Comparison of ENCODE assay signal across 9 mouse cellular contexts in the genomic region with DNA sequence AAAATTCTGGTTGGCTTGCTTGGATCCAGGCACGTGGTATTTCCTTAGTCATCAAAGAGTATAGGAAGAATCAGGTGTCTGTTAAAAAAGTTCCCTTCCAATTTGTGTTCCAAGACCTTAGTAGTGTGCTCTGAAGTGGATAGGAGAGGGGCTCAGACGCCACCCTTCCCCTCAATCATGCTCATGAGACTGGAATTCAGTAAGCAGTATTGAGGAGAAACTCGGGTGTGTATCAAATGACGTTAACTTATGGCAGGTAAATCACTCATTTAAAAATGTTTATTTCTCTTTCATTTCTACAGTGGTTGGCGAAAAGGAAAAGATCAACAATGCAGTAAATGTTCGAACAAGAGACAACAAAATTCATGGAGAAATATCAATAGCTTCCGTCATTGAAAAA. TPM values are rescaled to one million over a fixed set of nuclear protein-coding genes. Genes with fewer than 3 reads are reported as not detected.
DNase-seq lines count a peak whose midpoint lies in the region; ATAC-seq and TF ChIP-seq lines count a peak whose summit lies in the region.
"Had no signal": no experiment of that assay in that cellular context is flagged by ENCODE, and none has a peak within 500 bp of the region (broad histone marks: within the 10 kb centered on the region; RNA-seq: fewer than 3 reads in every experiment).

A gene (plus strand): TSS at position 301 of the 400 bp plus-strand sequence.

- ATAC-seq in liver, embryonic 11.5 days (replicated peaks; ENCODE audit: low FRiP score) = no peak
- ATAC-seq in stomach, embryonic 16.5 days (ENCODE audit: insufficient read depth, low FRiP score) = no peak

- 95% methylated on average over 7 of the region's 7 CpGs for WGBS in thymus, adult 2 months
- 89% methylated on average over 7 of the region's 7 CpGs for WGBS in hindbrain, embryonic 10.5 days
- 91% methylated on average over 7 of the region's 7 CpGs for WGBS in liver, embryonic 11.5 days
- WGBS in stomach, embryonic 16.5 days = 81% methylated on average over 7 of the region's 7 CpGs

- H3K36me3 ChIP-seq in thymus, adult 2 months (ENCODE audit: control insufficient read depth, insufficient read depth, low read length) = no peaks in the 10 kb centered on the region
- H3K36me3 ChIP-seq in hindbrain, embryonic 10.5 days = peaks cover 14% of the 10 kb centered on the region
- peaks cover 7% of the 10 kb centered on the region for H3K36me3 ChIP-seq in liver, embryonic 11.5 days (ENCODE audit: control insufficient read depth, insufficient read depth, low read length)
- H3K36me3 ChIP-seq in stomach, embryonic 16.5 days (ENCODE audit: control insufficient read depth, insufficient read depth, low read length) = peaks cover under 1% of the 10 kb centered on the region; the same call in 1 of the 2 replicates

- no peak within 1 kb of the TSS for H3K4me3 ChIP-seq in thymus, adult 2 months (ENCODE audit: control insufficient read depth, insufficient read depth, low read length)
- no peak within 1 kb of the TSS for H3K4me3 ChIP-seq in embryonic fibroblast, embryonic 13.5 days (ENCODE audit: insufficient read depth, low read length)
- no peak within 1 kb of the TSS for H3K4me3 ChIP-seq in hindbrain, embryonic 10.5 days
- H3K4me3 ChIP-seq in liver, embryonic 11.5 days (ENCODE audit: low read depth, low read length) = no peak within 1 kb of the TSS
- no peak within 1 kb of the TSS for H3K4me3 ChIP-seq in stomach, embryonic 16.5 days (replicated peaks; ENCODE audit: low read length)
- H3K4me3 ChIP-seq: erythroblast, embryonic 14.5 days had no signal

- no peak within 1 kb of the TSS for H3K4me2 ChIP-seq in liver, embryonic 11.5 days
- H3K4me2 ChIP-seq in stomach, embryonic 16.5 days (ENCODE audit: low read depth, low read length) = no peak within 1 kb of the TSS

- no peak for TF ChIP-seq CTCF in thymus, adult 2 months (IDR thresholded peaks at IDR 0.05; ENCODE audit: borderline replicate concordance, control insufficient read depth, extremely low read depth, insufficient read depth, low read length, poor library complexity)
- TF ChIP-seq CTCF in embryonic fibroblast, embryonic 13.5 days (IDR thresholded peaks at IDR 0.05; ENCODE audit: borderline replicate concordance, insufficient read depth, low read length) = no peak

- no peak within 1 kb of the TSS for H3K27ac ChIP-seq in thymus, adult 2 months (ENCODE audit: control insufficient read depth, insufficient read depth, low read length)
- H3K27ac ChIP-seq in embryonic fibroblast, embryonic 13.5 days (ENCODE audit: insufficient read depth, low read length) = no peak within 1 kb of the TSS
- no peak within 1 kb of the TSS for H3K27ac ChIP-seq in hindbrain, embryonic 10.5 days
- H3K27ac ChIP-seq in liver, embryonic 11.5 days (ENCODE audit: low read depth, low read length) = no peak within 1 kb of the TSS
- no peak within 1 kb of the TSS for H3K27ac ChIP-seq in stomach, embryonic 16.5 days (ENCODE audit: low read length)

- H3K4me1 ChIP-seq in thymus, adult 2 months (replicated peaks; ENCODE audit: control insufficient read depth, insufficient read depth, low read length) = peaks cover 5% of the 10 kb centered on the region; the same call in 1 of the 2 replicates
- H3K4me1 ChIP-seq in embryonic fibroblast, embryonic 13.5 days (ENCODE audit: control insufficient read depth, insufficient read depth, low read length) = peaks cover 2% of the 10 kb centered on the region; the same call in 1 of the 2 replicates
- peaks cover 20% of the 10 kb centered on the region for H3K4me1 ChIP-seq in hindbrain, embryonic 10.5 days (replicated peaks)
- H3K4me1 ChIP-seq in liver, embryonic 11.5 days (replicated peaks; ENCODE audit: control insufficient read depth, insufficient read depth, low read length) = peaks cover 12% of the 10 kb centered on the region
- peaks cover 15% of the 10 kb centered on the region for H3K4me1 ChIP-seq in stomach, embryonic 16.5 days (ENCODE audit: control insufficient read depth, insufficient read depth, low read length)

- no peak for DNase-seq in thymus, adult 2 months
- no peak for DNase-seq in thymus, adult 18-20 months
- DNase-seq in hindbrain, embryonic 10.5 days (ENCODE audit: low spot score) = no peak
- DNase-seq in liver, embryonic 11.5 days (ENCODE audit: low spot score) = no peak
- DNase-seq in cerebellum, postnatal 25 days = no peak
- DNase-seq in thymus, postnatal 14 days = no peak

- no peak for TF ChIP-seq POLR2A in thymus, adult 2 months (IDR thresholded peaks at IDR 0.05; ENCODE audit: control insufficient read depth, extremely low read depth, insufficient read depth, low read length, poor library complexity)
- TF ChIP-seq POLR2A in embryonic fibroblast, embryonic 13.5 days (IDR thresholded peaks at IDR 0.05; ENCODE audit: low read depth, low read length) = no peak

- H3K9ac ChIP-seq in liver, embryonic 11.5 days (ENCODE audit: low read depth, low read length) = no peak within 1 kb of the TSS
- H3K9ac ChIP-seq in stomach, embryonic 16.5 days (ENCODE audit: low read length) = no peak within 1 kb of the TSS

- H3K27me3 ChIP-seq in thymus, adult 2 months (ENCODE audit: control insufficient read depth, insufficient read depth, low read length) = no peaks in the 10 kb centered on the region
- H3K27me3 ChIP-seq in hindbrain, embryonic 10.5 days (ENCODE audit: insufficient read depth, poor library complexity, severe bottlenecking) = no peaks in the 10 kb centered on the region
- no peaks in the 10 kb centered on the region for H3K27me3 ChIP-seq in liver, embryonic 11.5 days (replicated peaks; ENCODE audit: control insufficient read depth, insufficient read depth, low read length)
- H3K27me3 ChIP-seq in stomach, embryonic 16.5 days (ENCODE audit: control insufficient read depth, insufficient read depth, low read length) = no peaks in the 10 kb centered on the region

- H3K9me3 ChIP-seq in hindbrain, embryonic 10.5 days = no peaks in the 10 kb centered on the region
- no peaks in the 10 kb centered on the region for H3K9me3 ChIP-seq in liver, embryonic 11.5 days (ENCODE audit: control insufficient read depth, low read length)
- H3K9me3 ChIP-seq in stomach, embryonic 16.5 days (replicated peaks; ENCODE audit: control insufficient read depth, low read length) = no peaks in the 10 kb centered on the region

RNA-seq across cellular contexts. Expression of the gene that starts here (rescaled TPM):
- polyA plus RNA-seq in thymus, adult 2 months (2012; rRNA removed) = 104 and 117 TPM in 2 replicates
- 69.1 and 83.5 TPM in 2 replicates for polyA plus RNA-seq in embryonic fibroblast, embryonic 13.5 days (2011; ENCODE audit: insufficient read length, low read depth, missing spikeins)
- polyA plus RNA-seq in hindbrain, embryonic 10.5 days (2016; fragmentation: Nextera tagmentation; extraction: Ambion mirVana) = 80.0 and 81.1 TPM in 2 replicates
- polyA plus RNA-seq in liver, embryonic 11.5 days (2014; fragmentation: Nextera tagmentation; extraction: Ambion mirVana) = 58.2 and 61.0 TPM in 2 replicates
- 87.9 and 95.6 TPM in 2 replicates for polyA plus RNA-seq in stomach, embryonic 16.5 days (2015; fragmentation: Nextera tagmentation; extraction: Ambion mirVana)
